Mouse (Mus musculus) cerebellum, adult 2 months (tissue): ENCODE measurements around the gene Ube2cbp.

Experiments used
- CTCF ChIP-seq: fragments of 200-500 bp; IDR thresholded peaks from 2 replicates; pipeline ENCODE4 v1.5.1; 2011; ENCODE audit warnings: low read depth, mild to moderate bottlenecking, control low read depth, low read length, moderate library complexity, borderline replicate concordance; ENCODE audit not compliant: insufficient read depth
- POLR2A ChIP-seq: fragments of 200-500 bp; IDR thresholded peaks from 2 replicates; pipeline ENCODE4 v1.6.1; 2011; ENCODE audit warnings: low read length, control low read depth, borderline replicate concordance; ENCODE audit not compliant: insufficient read depth

- no peak for TF ChIP-seq CTCF
- TF ChIP-seq POLR2A, result no peak
These were observed 73.3 kb downstream of the Ube2cbp start for GRCm38 (mm10) chr9:86391467-86391866.
